Mouse (Mus musculus) erythroblast, embryonic 14.5 days (primary cell): ENCODE results near the gene Gm7544. TPM values are rescaled to one million over a fixed set of nuclear protein-coding genes. Genes with fewer than 3 reads are reported as not detected.
"Not testable (repeated sequence)": the region's sequence is repeated elsewhere in the genome, so short reads cannot be mapped to it uniquely, and the experiment has no call there.

Experiments
- H3K27me3 ChIP-seq: 2 replicates; pipeline ENCODE4 v1.6.1; 2012; ENCODE audit warnings: inconsistent platforms; ENCODE audit not compliant: control insufficient read depth
- H3K36me3 ChIP-seq: 2 replicates; pipeline ENCODE4 v1.6.1; 2012; ENCODE audit warnings: mild to moderate bottlenecking, inconsistent platforms; ENCODE audit not compliant: control insufficient read depth
- H3K4me1 ChIP-seq: 2 replicates; pipeline ENCODE4 v1.6.1; 2012; ENCODE audit warnings: inconsistent platforms; ENCODE audit not compliant: control insufficient read depth
- H3K4me3 ChIP-seq: replicated peaks from 2 replicates; pipeline ENCODE3; 2012; ENCODE audit warnings: moderate library complexity, mild to moderate bottlenecking, inconsistent platforms
- H3K9me3 ChIP-seq: 2 replicates; pipeline ENCODE4 v1.6.1; 2012; ENCODE audit warnings: low read length, inconsistent platforms, mixed read lengths; ENCODE audit not compliant: control insufficient read depth
- GATA1 ChIP-seq: IDR thresholded peaks from 2 replicates; pipeline ENCODE4 v1.6.1; 2012; ENCODE audit warnings: low read length, inconsistent platforms, mixed read lengths
- TAL1 ChIP-seq: IDR thresholded peaks from 3 replicates; pipeline ENCODE4 v1.6.1; 2012; ENCODE audit warnings: low read length, inconsistent platforms, mixed read lengths
- polyA plus RNA-seq: library from polyadenylated mRNA; stranded (reverse); fragments of >175 nt; gene quantifications from 2 replicates; pipeline ENCODE4 v1.2.3, GENCODE M21; 2012

Gm7544 gene
- polyA plus RNA-seq, 1 experiment = not detected

DNA sequence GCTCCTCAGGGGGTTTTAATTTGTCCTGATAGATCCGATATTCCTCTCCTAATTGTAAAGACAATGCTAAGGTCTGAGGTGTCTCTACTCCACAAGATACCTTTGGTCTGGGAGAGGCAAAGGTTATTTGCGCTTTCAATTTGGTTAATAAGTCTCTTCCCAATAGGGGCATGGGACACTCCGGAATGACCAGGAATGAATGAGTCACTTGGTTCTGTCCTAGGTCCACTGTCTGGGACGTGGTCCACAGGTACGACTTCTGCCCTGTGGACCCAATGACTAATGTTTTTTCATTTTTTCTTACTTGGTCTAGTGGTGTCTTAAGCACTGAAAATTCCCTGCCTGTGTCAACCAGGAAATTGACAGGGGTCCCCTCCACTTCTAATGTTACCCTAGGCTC is 17.1 kb downstream of the Gm7544 start:
- H3K36me3 ChIP-seq = no peaks in the 10 kb centered on the region
- no peaks in the 10 kb centered on the region for H3K4me1 ChIP-seq
- H3K27me3 ChIP-seq = no peaks in the 10 kb centered on the region
- H3K4me3 ChIP-seq = no peak overlapping the region
- peaks cover 10% of the 10 kb centered on the region for H3K9me3 ChIP-seq
- TF ChIP-seq GATA1 (no peak), TAL1 (no peak)

DNA sequence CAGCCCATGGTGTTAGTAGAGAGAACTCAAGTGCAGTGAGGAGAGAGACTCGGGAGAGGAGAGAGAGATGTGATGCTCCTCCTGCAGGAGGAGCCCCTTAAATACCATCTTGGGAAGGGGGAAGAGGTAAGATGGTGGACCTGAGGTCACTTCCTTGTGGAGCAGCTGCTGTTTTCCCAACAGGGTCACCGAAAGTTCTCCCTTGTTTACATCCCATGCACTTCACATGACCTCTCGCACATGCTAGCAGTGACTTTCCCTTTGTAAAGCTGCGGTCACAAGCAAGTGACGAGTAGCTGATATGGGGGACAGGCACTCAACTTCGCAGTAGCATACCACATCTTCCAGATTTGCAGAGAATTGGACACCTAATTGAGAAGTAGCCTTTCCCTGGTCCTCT is 24.5 kb downstream of the Gm7544 start, which contains the start of gene Gm6217:
Gm6217 (minus strand) TSS at position 74 of the 400 bp plus-strand sequence.
- H3K27me3 ChIP-seq, H3K9me3 ChIP-seq, H3K4me3 ChIP-seq, H3K36me3 ChIP-seq, H3K4me1 ChIP-seq: not testable (repeated sequence)

DNA sequence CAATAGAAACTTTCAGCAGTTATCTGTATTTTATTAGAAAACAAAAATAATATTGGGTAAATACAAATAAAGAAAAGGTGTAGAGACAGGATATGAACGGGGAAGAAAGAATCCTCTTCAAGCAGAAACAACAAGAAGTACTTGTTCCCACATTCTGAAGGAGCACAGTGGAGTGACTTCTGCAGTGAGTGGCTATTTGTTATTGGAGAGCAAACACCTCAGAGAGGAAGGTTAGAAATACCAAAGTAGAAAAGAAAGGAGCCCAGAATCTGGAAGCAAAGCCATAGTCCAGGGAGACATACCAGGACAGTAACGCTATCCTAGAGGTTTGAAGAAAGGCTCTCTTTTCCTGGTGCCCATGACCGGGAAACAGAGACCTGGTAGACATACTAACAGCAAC is 25.3 kb downstream of the Gm7544 start:
- not testable (repeated sequence) for H3K27me3 ChIP-seq, H3K4me3 ChIP-seq, H3K36me3 ChIP-seq, H3K9me3 ChIP-seq, H3K4me1 ChIP-seq

DNA sequence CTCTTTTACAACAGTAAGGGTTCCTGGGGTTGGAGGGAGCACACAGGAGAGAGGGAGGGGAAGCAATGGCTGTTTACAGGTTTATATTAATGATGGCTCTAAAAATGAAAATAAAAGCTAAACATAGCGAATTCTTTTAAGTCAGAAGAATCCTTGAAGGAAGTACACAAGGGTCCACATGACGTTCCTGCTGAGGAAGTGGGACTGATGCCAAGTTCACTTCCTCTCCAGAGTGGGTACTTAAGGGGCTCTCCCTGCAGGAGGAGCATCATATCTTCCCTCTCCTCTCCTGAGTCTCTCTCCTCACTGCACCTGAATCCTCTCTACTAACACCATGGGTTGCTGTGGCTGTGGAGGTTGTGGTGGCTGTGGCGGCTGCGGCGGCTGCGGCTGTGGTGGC is 31.2 kb downstream of the Gm7544 start, which contains the start of gene A030014E15Rik:
A030014E15Rik (plus strand) TSS at position 268 of the 400 bp plus-strand sequence.
- no peak for TF ChIP-seq GATA1
- no peak for TF ChIP-seq TAL1

DNA sequence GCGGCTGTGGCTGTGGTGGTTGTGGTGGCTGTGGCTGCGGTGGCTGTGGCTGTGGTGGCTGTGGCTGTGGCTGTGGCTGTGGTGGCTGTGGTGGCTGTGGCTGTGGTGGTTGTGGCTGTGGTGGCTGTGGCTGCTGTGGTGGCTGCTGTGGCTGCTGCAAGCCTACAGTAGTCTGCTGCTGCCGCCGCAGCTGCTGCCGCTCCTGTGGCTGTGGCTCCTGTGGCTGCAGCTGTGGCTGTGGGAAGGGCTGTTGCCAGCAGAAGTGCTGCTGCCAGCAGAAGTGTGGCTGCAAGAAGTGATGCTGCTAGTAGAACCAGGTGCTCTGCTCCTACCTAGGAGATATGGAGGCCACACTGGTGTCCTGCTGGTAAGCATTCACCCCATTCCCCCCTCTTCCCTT is 42.4 kb downstream of the Gm7544 start:
- H3K4me3 ChIP-seq, H3K9me3 ChIP-seq, H3K27me3 ChIP-seq: not testable (repeated sequence)
- Histone ChIP-seq H3K4me1 (peaks cover 20% of the 10 kb centered on the region), H3K36me3 (peaks cover 22% of the 10 kb centered on the region)

More for the DNA sequence above, 31.2 kb downstream of the Gm7544 start, which contains the start of gene A030014E15Rik:
- Histone ChIP-seq H3K9me3 (no peaks in the 10 kb centered on the region), H3K4me3 (no peak within 1 kb of the TSS), H3K36me3 (no peaks in the 10 kb centered on the region), H3K4me1 (no peaks in the 10 kb centered on the region), H3K27me3 (no peaks in the 10 kb centered on the region)

DNA sequence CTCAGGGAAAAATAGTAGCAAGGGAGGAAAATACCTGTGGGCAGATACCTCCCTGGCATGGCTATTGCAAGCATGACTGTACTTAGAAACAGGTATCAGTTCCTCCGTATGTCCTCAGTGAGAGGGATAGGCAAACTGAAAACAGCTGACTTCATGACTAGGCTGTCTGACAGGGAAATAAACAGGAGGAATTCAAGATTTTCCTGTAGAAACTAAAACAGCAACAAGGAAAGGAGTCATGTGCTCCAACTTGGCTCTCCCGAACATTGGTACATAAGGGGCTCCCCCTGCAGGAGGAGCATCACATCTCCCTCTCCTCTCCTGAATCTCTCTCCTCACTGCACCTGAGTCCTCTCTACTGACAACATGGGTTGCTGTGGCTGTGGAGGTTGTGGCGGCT is 42.8 kb downstream of the Gm7544 start, which contains the start of gene A030005L19Rik:
A030005L19Rik (plus strand) TSS at position 301 of the 400 bp plus-strand sequence.
- H3K9me3 ChIP-seq = no peaks in the 10 kb centered on the region
- H3K27me3 ChIP-seq = no peaks in the 10 kb centered on the region
- H3K4me3 ChIP-seq = no peak within 1 kb of the TSS
- H3K4me1 ChIP-seq = peaks cover 20% of the 10 kb centered on the region
- peaks cover 25% of the 10 kb centered on the region for H3K36me3 ChIP-seq
- TF ChIP-seq TAL1 (no peak), GATA1 (no peak)

DNA sequence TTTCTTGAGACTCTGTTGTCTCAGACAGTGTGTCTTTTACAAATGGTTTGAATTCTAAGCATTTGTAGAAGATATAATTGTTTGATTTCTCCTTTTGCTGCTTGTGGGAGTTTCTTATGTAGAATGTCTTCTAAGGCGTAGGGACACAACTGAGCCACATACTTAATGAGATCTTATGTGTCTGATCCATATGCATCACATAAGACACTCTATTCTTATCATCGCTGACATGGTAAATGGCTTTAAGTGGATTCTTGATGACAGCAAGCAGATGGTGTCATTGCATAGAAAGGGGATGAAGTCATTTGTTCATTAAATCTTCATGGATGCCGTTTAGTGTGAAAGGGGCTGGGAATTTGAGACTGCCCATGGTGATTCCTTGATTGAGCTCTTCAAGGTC is 49.9 kb downstream of the Gm7544 start:
- H3K36me3 ChIP-seq = peaks cover 87% of the 10 kb centered on the region
- TF ChIP-seq GATA1 (no peak), TAL1 (no peak)
- H3K4me3 ChIP-seq = no peak overlapping the region
- H3K9me3 ChIP-seq = no peaks in the 10 kb centered on the region
- H3K27me3 ChIP-seq = no peaks in the 10 kb centered on the region
- peaks cover 6% of the 10 kb centered on the region for H3K4me1 ChIP-seq

Other genes with a start within 250 kb of the Gm7544 start
- gene Mff, start 231.1 kb downstream of the Gm7544 start, polyA plus RNA-seq = 33.2 and 34.7 TPM in 2 replicates
- not detected in 2 replicates for gene Tm4sf20, start 187.6 kb downstream of the Gm7544 start, polyA plus RNA-seq
- gene Gm47791, start 184.8 kb downstream of the Gm7544 start, polyA plus RNA-seq = not detected in 2 replicates
- gene Agfg1, start 116.5 kb downstream of the Gm7544 start, polyA plus RNA-seq = 5.0 and 5.5 TPM in 2 replicates
- 0.12 TPM in 1 of 2 replicates, not detected in the other for gene A030005L19Rik, start 42.7 kb downstream of the Gm7544 start, polyA plus RNA-seq
- gene A030014E15Rik, start 31.1 kb downstream of the Gm7544 start, polyA plus RNA-seq = not detected in 2 replicates
- gene Gm6217, start 24.6 kb downstream of the Gm7544 start, polyA plus RNA-seq = not detected in 2 replicates
- gene A030003K21Rik, start 12.6 kb downstream of the Gm7544 start, polyA plus RNA-seq = not detected in 2 replicates
- not detected in 2 replicates for gene Gm47955, start 4.3 kb upstream of the Gm7544 start, polyA plus RNA-seq
- gene Gm47959, start 44.5 kb upstream of the Gm7544 start, polyA plus RNA-seq = not detected in 2 replicates
- gene Slc19a3, start 82.4 kb upstream of the Gm7544 start, polyA plus RNA-seq = not detected in 2 replicates
- 0.04 TPM in 1 of 2 replicates, not detected in the other for gene Krtap28-10, start 86.5 kb upstream of the Gm7544 start, polyA plus RNA-seq
- gene Gm47969, start 88.9 kb upstream of the Gm7544 start, polyA plus RNA-seq = not detected in 2 replicates
- gene A030005K14Rik, start 103.4 kb upstream of the Gm7544 start, polyA plus RNA-seq = not detected in 2 replicates
- not detected in 2 replicates for gene Krtap28-13, start 104.9 kb upstream of the Gm7544 start, polyA plus RNA-seq
- gene Ccl20, start 160.8 kb upstream of the Gm7544 start, polyA plus RNA-seq = not detected in 2 replicates
- not detected in 2 replicates for gene Daw1, start 203.7 kb upstream of the Gm7544 start, polyA plus RNA-seq